In the genomic region with DNA sequence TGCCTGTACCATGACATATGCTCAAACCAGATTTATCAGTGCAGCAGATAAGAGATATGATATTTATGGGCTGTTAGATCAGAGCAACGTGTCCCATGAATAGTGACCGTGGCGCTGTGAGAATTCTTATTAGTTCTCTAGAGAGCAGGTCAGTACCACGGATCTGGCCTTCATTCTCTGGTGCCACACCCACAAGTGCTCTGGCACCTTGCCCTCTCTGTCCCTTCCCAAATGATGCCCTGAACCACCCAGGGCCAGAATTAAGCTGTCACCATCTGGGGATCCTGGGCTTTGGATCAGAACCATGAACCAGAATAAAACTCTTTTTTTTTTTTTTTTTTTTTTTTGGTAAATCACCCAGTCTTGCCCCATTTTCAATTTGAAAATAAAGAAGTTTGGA, we compare ENCODE assay signal across 25 mouse cellular contexts. TPM values are rescaled to one million over a fixed set of nuclear protein-coding genes. Genes with fewer than 3 reads are reported as not detected.
"Had no signal": no experiment of that assay in that cellular context is flagged by ENCODE, and none has a peak within 500 bp of the region (broad histone marks: within the 10 kb centered on the region; RNA-seq: fewer than 3 reads in every experiment).

No protein-coding gene starts in this region.

- H3K4me1 ChIP-seq: lung, embryonic 15.5 days; megakaryocyte, embryonic 14.5 days; midbrain, embryonic 12.5 days; midbrain, embryonic 15.5 days; neural tube, embryonic 12.5 days; stomach, embryonic 15.5 days had no signal

- ATAC-seq: liver, postnatal 0 days; lung, postnatal 0 days; midbrain, embryonic 15.5 days had no signal

- H3K4me3 ChIP-seq: lung, embryonic 15.5 days; megakaryocyte, embryonic 14.5 days; midbrain, embryonic 12.5 days; midbrain, embryonic 15.5 days; neural tube, embryonic 12.5 days; stomach, embryonic 15.5 days had no signal

- H3K27me3 ChIP-seq: lung, embryonic 15.5 days; megakaryocyte, embryonic 14.5 days; midbrain, embryonic 12.5 days; midbrain, embryonic 15.5 days; neural tube, embryonic 12.5 days; stomach, embryonic 15.5 days had no signal

- H3K27ac ChIP-seq: lung, embryonic 15.5 days; macrophage; midbrain, embryonic 12.5 days; midbrain, embryonic 15.5 days; neural tube, embryonic 12.5 days; stomach, embryonic 15.5 days; stomach, postnatal 0 days had no signal

- H3K36me3 ChIP-seq: lung, embryonic 15.5 days; midbrain, embryonic 12.5 days; midbrain, embryonic 15.5 days; neural tube, embryonic 12.5 days; stomach, embryonic 15.5 days had no signal

- H3K9me3 ChIP-seq: lung, embryonic 15.5 days; midbrain, embryonic 12.5 days; midbrain, embryonic 15.5 days; neural tube, embryonic 12.5 days; stomach, embryonic 15.5 days had no signal

- H3K9ac ChIP-seq: liver, postnatal 0 days; lung, embryonic 15.5 days; midbrain, embryonic 12.5 days; midbrain, embryonic 15.5 days; neural tube, embryonic 12.5 days; stomach, embryonic 15.5 days had no signal

- DNase-seq: liver, postnatal 0 days; lung, adult 2 months; lung, postnatal 14 days; lung, postnatal 36 days; right cerebral cortex, postnatal 14 days; thymus, adult 2 months; thymus, postnatal 25 days; thymus, postnatal 4 days had no signal

- H3K4me2 ChIP-seq: lung, embryonic 15.5 days; midbrain, embryonic 12.5 days; midbrain, embryonic 15.5 days; neural tube, embryonic 12.5 days; stomach, embryonic 15.5 days had no signal

RNA-seq across cellular contexts. Expression of a gene that starts 46.0 kb away (rescaled TPM):
- total RNA-seq: megakaryocyte progenitor cell, adult 5-6 weeks; midbrain, postnatal 0 days; monocyte, adult 5-6 weeks; neutrophil, adult 5-6 weeks had no signal
- polyA plus RNA-seq: liver, postnatal 0 days; lung, adult 2 months; lung, embryonic 15.5 days; lung, postnatal 0 days; macrophage; midbrain, embryonic 12.5 days; midbrain, embryonic 15.5 days; neural tube, embryonic 12.5 days; neural tube, embryonic 14.5 days; spleen, adult 2 months; testis, adult 2 months; thymus, adult 2 months; urinary bladder, adult 2 months had no signal
